Mouse (Mus musculus): ENCODE data around the gene Hepacam. TPM values are rescaled to one million over a fixed set of nuclear protein-coding genes. Genes with fewer than 3 reads are reported as not detected.
A peak's percentile ranks its signal among the peaks of the same experiment; 100 is the strongest.

Gene Hepacam
- polyA plus RNA-seq, 1 experiment from 2014 or later, result not detected

DNA sequence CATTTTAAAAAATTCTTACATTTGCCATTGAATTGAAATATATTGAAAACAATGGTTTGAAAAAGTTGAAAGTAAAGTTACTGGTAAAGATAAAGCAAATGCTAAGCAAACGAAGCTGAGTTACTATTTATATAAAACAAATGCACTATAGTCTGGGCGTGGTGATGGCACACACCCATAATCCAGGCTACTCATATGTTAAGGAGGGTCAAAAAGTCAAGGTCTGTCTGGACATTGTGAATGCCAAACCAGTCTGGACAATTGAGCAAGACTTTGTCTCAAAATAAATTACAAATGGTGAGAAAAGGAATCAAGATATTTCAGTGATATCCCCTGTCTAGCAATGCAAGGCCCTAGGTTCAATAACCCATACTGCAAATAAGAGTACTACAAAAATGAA lies 23.7 kb downstream of the Hepacam start:
- Histone ChIP-seq H3K27me3 (peaks cover 9% of the 10 kb centered on the region), H3K4me3 (replicated peaks) (no peak overlapping the region), H3K4me2 (no peak overlapping the region), H3K4me1 (replicated peaks) (no peaks in the 10 kb centered on the region), H3K36me3 (no peaks in the 10 kb centered on the region), H3K9ac (replicated peaks) (no peak overlapping the region), H3K9me3 (no peaks in the 10 kb centered on the region), H3K27ac (no peak overlapping the region)
- 81% methylated on average over 2 of the region's 2 CpGs for WGBS
- no peak for ATAC-seq (ENCODE audit: insufficient number of reproducible peaks, insufficient read depth, low FRiP score, low TSS enrichment, low read depth)

DNA sequence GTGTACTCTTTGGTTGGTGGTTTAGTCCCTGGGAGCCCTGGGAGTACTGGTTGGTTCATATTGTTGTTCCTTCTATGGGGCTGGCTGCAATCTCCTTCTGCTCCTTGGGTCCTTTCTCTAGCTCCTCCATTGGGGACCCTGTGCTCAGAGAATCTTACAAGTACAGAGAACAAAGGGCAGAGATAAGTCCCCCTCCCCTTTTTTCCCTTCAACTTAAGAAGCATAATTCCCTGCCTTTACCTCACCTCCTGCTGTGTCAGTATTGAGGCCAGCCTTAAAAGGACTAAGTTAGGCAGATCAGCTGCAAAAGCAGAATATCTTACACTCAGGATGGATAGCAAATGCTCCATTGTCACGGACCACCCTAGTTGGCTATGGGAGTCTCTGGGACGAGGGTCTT lies 24.9 kb downstream of the Hepacam start:
- Histone ChIP-seq H3K36me3 (no peaks in the 10 kb centered on the region), H3K9me3 (no peaks in the 10 kb centered on the region), H3K9ac (replicated peaks) (no peak overlapping the region), H3K4me3 (replicated peaks) (no peak overlapping the region), H3K27me3 (peaks cover 2% of the 10 kb centered on the region; the same call in 1 of the 2 replicates), H3K4me2 (no peak overlapping the region), H3K27ac (no peak overlapping the region), H3K4me1 (replicated peaks) (no peaks in the 10 kb centered on the region)
- WGBS, result 78% methylated on average over 2 of the region's 2 CpGs
- no peak for ATAC-seq (ENCODE audit: insufficient number of reproducible peaks, insufficient read depth, low FRiP score, low TSS enrichment, low read depth)

DNA sequence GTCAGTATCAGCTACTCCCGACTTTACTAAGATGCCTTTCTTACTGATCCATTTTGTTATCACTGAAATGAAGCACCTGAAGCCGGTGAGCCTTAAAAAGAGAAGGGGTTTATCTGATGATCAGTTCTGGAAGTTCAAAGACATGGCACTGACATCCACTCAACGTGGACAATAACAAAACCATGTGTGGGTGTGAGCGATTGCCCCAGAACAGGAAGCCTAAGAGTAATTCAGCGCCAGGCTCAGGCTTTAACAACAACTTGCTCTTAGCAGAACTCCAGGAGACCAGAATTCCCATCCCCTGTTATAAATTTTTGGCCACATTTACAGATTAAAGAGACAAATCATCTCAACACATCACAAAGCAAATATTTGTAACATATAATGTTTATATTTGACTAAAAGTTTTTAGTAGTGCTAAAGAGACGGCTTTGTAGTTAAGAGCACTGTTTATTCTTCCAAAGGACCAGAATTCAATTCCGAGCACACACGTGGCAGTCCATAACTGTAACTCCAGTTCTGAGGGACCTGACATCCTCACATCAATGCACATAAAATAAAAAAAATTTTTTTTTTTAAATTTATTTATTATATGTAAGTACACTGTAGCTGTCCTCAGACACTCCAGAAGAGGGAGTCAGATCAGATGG lies 26.5 kb downstream of the Hepacam start:
- WGBS, result 69% methylated on average over 8 of the region's 8 CpGs
- Histone ChIP-seq H3K27ac (no peak overlapping the region), H3K4me1 (replicated peaks) (no peaks in the 10 kb centered on the region), H3K9ac (replicated peaks) (no peak overlapping the region), H3K36me3 (no peaks in the 10 kb centered on the region), H3K27me3 (no peaks in the 10 kb centered on the region), H3K9me3 (no peaks in the 10 kb centered on the region), H3K4me2 (no peak overlapping the region), H3K4me3 (replicated peaks) (no peak overlapping the region)
- ATAC-seq (ENCODE audit: insufficient number of reproducible peaks, insufficient read depth, low FRiP score, low TSS enrichment, low read depth), result no peak

DNA sequence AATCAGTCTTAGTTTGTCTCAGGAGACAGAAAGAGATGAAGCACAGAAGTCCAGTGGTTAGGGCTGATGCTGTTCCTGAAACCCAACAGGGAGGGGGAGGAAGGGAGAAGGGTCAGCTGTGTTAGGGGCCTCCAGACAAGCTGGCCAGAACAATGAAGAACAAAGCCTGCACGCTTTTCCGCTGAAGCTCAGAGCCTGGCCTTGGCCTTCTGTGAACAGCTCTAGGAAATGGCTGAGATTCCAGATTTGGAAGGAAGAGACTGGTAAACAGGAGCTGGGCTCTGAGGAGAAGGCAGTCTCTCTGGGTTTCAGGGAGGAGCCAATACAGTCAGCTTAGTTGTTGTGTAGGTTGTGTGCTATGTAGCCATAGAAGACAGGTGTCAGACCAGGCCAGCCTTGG lies 33.4 kb downstream of the Hepacam start:
- ATAC-seq (ENCODE audit: insufficient number of reproducible peaks, insufficient read depth, low FRiP score, low TSS enrichment, low read depth), result no peak
- Histone ChIP-seq H3K9me3 (no peaks in the 10 kb centered on the region), H3K9ac (replicated peaks) (no peak overlapping the region), H3K4me1 (replicated peaks) (no peaks in the 10 kb centered on the region), H3K36me3 (no peaks in the 10 kb centered on the region), H3K4me2 (no peak overlapping the region), H3K27me3 (peaks cover 17% of the 10 kb centered on the region), H3K4me3 (replicated peaks) (no peak overlapping the region), H3K27ac (no peak overlapping the region)
- WGBS, result 87% methylated on average over 2 of the region's 2 CpGs

DNA sequence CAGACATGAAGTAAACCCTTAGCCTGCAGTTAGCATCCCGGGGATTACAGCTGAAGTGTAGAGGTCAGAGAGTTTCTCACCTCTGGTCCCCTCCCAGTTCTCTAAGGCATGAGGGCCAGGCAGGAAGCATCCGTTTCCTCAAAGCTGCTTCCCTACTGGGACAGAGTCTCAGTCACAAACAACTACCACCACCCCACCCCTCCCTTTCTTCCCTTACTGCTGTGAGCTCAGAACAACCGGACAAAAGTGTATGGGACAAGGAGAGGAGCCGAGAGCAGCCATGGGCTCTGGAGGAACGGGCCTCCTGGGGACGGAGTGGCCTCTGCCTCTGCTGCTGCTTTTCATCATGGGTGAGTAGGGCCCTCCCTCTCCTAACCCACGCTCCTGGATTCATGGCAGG lies 34.7 kb downstream of the Hepacam start, which contains the start of gene Robo4:
Gene Robo4, plus strand, starts transcription at position 96 of the 400 bp plus-strand sequence.
- Histone ChIP-seq H3K4me3 (replicated peaks) (no peak within 1 kb of the TSS), H3K4me1 (replicated peaks) (no peaks in the 10 kb centered on the region), H3K9me3 (no peaks in the 10 kb centered on the region), H3K36me3 (no peaks in the 10 kb centered on the region), H3K4me2 (no peak within 1 kb of the TSS), H3K27me3 (peaks cover 26% of the 10 kb centered on the region), H3K9ac (replicated peaks) (no peak within 1 kb of the TSS), H3K27ac (no peak within 1 kb of the TSS)
- ATAC-seq (ENCODE audit: insufficient number of reproducible peaks, insufficient read depth, low FRiP score, low TSS enrichment, low read depth), result no peak
- WGBS, result 13% methylated on average over 7 of the region's 7 CpGs

DNA sequence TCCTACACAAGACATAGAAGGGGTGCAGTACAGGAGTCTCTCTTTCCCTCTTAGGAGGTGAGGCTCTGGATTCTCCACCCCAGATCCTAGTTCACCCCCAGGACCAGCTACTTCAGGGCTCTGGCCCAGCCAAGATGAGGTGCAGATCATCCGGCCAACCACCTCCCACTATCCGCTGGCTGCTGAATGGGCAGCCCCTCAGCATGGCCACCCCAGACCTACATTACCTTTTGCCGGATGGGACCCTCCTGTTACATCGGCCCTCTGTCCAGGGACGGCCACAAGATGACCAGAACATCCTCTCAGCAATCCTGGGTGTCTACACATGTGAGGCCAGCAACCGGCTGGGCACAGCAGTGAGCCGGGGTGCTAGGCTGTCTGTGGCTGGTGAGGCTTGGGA lies 35.4 kb downstream of the Hepacam start:
- no peak overlapping the region for H3K4me3 ChIP-seq (replicated peaks)
- H3K9ac ChIP-seq (replicated peaks), result no peak overlapping the region
- H3K4me2 ChIP-seq, result no peak overlapping the region
- H3K4me1 ChIP-seq (replicated peaks), result no peaks in the 10 kb centered on the region
- peaks cover 33% of the 10 kb centered on the region for H3K27me3 ChIP-seq
- no peaks in the 10 kb centered on the region for H3K9me3 ChIP-seq
- ATAC-seq (ENCODE audit: insufficient number of reproducible peaks, insufficient read depth, low FRiP score, low TSS enrichment, low read depth), result no peak
- no peaks in the 10 kb centered on the region for H3K36me3 ChIP-seq
- no peak overlapping the region for H3K27ac ChIP-seq
- 82% methylated on average over 7 of the region's 7 CpGs for WGBS

DNA sequence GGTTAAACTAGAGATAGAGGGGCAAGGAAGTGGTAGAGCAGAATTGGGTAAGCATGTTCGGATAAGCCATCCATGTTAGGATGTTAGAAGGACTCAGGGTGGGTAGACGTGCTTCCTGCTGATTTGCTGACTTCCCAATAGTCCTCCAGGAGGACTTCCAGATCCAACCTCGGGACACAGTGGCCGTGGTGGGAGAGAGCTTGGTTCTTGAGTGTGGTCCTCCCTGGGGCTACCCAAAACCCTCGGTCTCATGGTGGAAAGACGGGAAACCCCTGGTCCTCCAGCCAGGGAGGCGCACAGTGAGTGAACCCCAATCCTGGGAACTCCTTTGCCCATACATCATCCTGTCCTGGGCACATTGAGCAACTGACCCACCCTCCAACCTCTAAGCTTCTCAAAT lies 35.9 kb downstream of the Hepacam start:
- H3K4me1 ChIP-seq (replicated peaks), result peaks cover 3% of the 10 kb centered on the region; the same call in 1 of the 2 replicates
- ATAC-seq (ENCODE audit: insufficient number of reproducible peaks, insufficient read depth, low FRiP score, low TSS enrichment, low read depth), result no peak
- H3K27me3 ChIP-seq, result peaks cover 38% of the 10 kb centered on the region
- H3K36me3 ChIP-seq, result no peaks in the 10 kb centered on the region
- H3K4me3 ChIP-seq (replicated peaks), result no peak overlapping the region
- H3K9ac ChIP-seq (replicated peaks), result no peak overlapping the region
- 89% methylated on average over 7 of the region's 7 CpGs for WGBS
- no peak overlapping the region for H3K4me2 ChIP-seq
- no peak overlapping the region for H3K27ac ChIP-seq
- H3K9me3 ChIP-seq, result no peaks in the 10 kb centered on the region

DNA sequence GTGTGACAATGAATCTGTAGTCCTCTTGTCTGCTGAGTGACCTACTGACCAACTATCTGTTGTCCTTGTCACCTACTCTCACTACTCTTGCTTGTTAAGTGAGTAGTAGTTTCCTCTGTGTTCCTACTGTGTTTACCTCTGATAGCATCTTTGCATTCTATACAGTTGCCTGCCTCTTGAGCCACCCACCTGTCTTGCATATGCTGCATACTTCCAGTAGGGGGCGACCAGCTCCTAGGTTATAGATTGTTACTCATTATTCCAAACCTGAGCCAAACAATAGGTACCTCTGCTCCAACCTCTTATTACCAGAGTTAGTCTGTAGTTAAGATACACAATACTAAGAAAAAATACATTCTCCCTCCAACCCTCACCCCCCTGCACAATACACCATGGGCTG lies 39.2 kb downstream of the Hepacam start:
- no peak; the same call in 1 of the 2 replicates for ATAC-seq (ENCODE audit: insufficient number of reproducible peaks, insufficient read depth, low FRiP score, low TSS enrichment, low read depth)
- WGBS, result 0% methylated on average over 1 of the region's 1 CpGs
- no peak overlapping the region for H3K4me3 ChIP-seq (replicated peaks)
- H3K27ac ChIP-seq, result no peak overlapping the region
- no peak overlapping the region for H3K9ac ChIP-seq (replicated peaks)
- no peaks in the 10 kb centered on the region for H3K9me3 ChIP-seq
- H3K27me3 ChIP-seq, result peaks cover 52% of the 10 kb centered on the region
- no peak overlapping the region for H3K4me2 ChIP-seq
- H3K36me3 ChIP-seq, result no peaks in the 10 kb centered on the region
- peaks cover 7% of the 10 kb centered on the region; the same call in 1 of the 2 replicates for H3K4me1 ChIP-seq (replicated peaks)

DNA sequence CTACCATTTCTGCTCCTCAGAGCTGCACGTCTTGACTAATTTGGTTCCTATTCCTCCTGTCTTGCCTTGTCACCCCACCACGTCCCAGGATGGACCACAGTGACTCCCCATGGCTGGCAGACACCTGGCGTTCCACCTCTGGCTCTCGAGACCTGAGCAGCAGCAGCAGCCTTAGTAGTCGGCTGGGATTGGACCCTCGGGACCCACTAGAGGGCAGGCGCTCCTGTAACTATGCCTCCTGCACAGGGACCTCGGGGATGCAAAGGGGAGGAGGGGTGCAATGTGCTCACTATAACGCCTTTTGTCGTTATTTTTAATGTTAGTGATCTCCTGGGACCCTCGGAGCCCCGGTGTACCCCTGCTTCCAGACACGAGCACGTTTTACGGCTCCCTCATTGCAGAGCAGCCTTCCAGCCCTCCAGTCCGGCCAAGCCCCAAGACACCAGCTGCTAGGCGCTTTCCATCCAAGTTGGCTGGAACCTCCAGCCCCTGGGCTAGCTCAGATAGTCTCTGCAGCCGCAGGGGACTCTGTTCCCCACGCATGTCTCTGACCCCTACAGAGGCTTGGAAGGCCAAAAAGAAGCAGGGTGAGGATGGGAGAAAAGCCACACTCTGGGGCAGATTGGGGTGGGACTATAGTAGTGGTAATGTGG lies 40.8 kb downstream of the Hepacam start:
- Histone ChIP-seq H3K9me3 (no peaks in the 10 kb centered on the region), H3K27me3 (peaks cover 49% of the 10 kb centered on the region), H3K4me1 (replicated peaks) (peaks cover 7% of the 10 kb centered on the region; the same call in 1 of the 2 replicates), H3K4me3 (replicated peaks) (no peak overlapping the region), H3K9ac (replicated peaks) (no peak overlapping the region), H3K4me2 (peak overlapping the region; percentile 41), H3K36me3 (no peaks in the 10 kb centered on the region), H3K27ac (no peak overlapping the region)
- no peak for ATAC-seq (ENCODE audit: insufficient number of reproducible peaks, insufficient read depth, low FRiP score, low TSS enrichment, low read depth)
- 11% methylated on average over 19 of the region's 19 CpGs for WGBS

DNA sequence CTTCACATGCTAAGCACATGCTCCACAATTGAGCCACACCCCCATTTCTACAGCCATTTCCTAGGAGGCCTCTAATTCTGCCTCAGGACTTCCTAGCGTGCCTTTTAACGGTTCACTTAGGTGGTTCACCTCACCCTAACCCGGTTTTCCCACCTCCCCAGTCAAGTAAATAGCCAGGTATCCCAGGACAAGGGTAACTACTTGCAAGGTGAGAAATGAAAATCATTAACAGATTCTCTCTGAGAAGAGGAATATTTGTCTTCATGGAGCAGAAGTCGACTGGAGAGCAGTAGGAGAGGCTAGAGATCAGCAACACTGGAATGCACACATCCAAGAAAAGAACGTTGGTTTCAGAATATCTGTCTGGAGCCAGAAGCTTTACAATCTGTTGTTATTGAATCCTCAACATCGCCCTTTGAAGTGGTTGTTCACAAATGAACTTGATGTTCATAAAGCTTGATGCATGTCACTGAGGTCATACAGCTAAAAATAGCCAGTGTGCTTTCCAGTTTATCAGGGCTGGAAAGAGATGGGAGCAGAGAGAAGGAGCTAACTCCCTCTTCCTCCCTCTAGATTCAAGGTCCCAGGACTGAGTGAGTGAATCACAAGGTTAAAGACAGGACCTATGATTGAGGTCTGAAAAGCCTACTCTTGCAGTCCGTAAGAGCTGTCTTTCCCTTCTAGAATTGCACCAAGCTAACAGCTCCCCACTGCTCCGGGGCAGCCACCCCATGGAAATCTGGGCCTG lies 42.7 kb downstream of the Hepacam start:
- H3K36me3 ChIP-seq, result no peaks in the 10 kb centered on the region
- H3K9me3 ChIP-seq, result no peaks in the 10 kb centered on the region
- H3K4me2 ChIP-seq, result no peak overlapping the region
- no peak overlapping the region for H3K27ac ChIP-seq
- H3K4me3 ChIP-seq (replicated peaks), result no peak overlapping the region
- 70% methylated on average over 8 of the region's 8 CpGs for WGBS
- peaks cover 41% of the 10 kb centered on the region for H3K27me3 ChIP-seq
- H3K4me1 ChIP-seq (replicated peaks), result peaks cover 7% of the 10 kb centered on the region; the same call in 1 of the 2 replicates
- ATAC-seq (ENCODE audit: insufficient number of reproducible peaks, insufficient read depth, low FRiP score, low TSS enrichment, low read depth), result no peak
- no peak overlapping the region for H3K9ac ChIP-seq (replicated peaks)

DNA sequence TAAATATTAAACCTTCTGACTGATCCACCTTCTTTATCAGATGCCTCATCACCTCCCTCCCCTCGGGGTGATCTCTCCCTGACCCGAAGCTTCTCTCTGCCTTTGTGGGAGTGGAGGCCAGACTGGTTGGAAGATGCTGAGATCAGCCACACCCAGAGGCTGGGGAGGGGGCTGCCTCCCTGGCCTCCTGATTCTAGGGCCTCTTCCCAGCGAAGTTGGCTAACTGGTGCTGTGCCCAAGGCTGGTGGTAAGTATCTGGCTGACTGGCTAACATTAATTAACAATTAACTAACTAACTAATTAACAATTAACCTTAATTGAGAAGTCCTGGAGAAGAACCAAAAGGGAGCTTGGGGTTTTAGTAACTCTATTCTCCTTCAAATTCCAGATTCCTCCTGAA lies 45.8 kb downstream of the Hepacam start:
- WGBS, result 64% methylated on average over 3 of the region's 3 CpGs

More for the DNA sequence above, 45.8 kb downstream of the Hepacam start:
- no peak overlapping the region for H3K27ac ChIP-seq
- no peak for ATAC-seq (ENCODE audit: insufficient number of reproducible peaks, insufficient read depth, low FRiP score, low TSS enrichment, low read depth)
- H3K9me3 ChIP-seq, result no peaks in the 10 kb centered on the region
- H3K36me3 ChIP-seq, result no peaks in the 10 kb centered on the region
- H3K4me1 ChIP-seq (replicated peaks), result peaks cover 4% of the 10 kb centered on the region; the same call in 1 of the 2 replicates
- no peak overlapping the region for H3K4me2 ChIP-seq
- H3K27me3 ChIP-seq, result peaks cover 24% of the 10 kb centered on the region
- no peak overlapping the region for H3K4me3 ChIP-seq (replicated peaks)
- no peak overlapping the region for H3K9ac ChIP-seq (replicated peaks)

All from limb, embryonic 12.5 days (tissue).